Mouse (Mus musculus): ENCODE measurements at regions not wholly inside any gene's neighbourhood (a gene's known extent, or its start where the extent isn't known, plus 50 kb on each side); places are given as distances from the start of the nearest gene placed in this dataset.

DNA sequence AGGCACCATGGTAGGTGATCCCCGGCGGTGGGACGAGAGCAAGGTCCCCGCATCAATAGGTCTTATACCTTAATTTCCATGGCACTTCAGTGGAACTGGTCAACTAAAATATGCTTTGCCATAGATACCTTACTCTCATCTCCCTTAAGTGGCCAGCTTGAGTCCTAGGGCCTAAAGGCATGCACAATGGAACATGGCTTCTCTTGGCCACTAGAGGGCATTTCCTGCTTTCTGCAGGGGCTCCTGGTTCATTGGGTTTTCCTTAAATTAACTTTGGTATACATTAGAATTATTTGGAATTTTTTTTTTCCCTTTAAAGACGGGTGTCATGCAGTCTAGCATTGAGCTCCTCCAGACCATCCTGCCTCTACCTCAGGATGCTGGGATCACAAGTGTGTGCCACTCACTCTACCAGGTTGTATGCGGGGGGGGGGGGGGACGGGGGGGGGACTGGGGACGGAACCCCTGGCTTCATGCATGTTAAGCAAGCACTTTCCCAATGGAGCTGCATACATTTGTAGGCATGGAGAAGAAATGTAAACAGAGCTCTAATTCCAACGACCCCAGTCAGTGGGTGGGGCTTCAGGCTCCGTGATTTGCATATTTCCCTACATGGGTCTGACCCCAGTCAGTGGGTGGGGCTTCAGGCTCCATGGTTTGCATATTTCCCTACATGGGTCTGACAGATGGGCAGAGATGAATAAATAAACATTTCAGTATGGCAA lies 113.4 kb upstream of the Cpm start:
- TF ChIP-seq CTCF (IDR thresholded peaks at IDR 0.05) (peak; percentile 82), EP300 (IDR thresholded peaks at IDR 0.05) (no peak)

Data from lung, postnatal 0 days (tissue).